Mouse (Mus musculus): ENCODE measurements around the gene Garnl3. TPM values are rescaled to one million over a fixed set of nuclear protein-coding genes. Genes with fewer than 3 reads are reported as not detected.
A peak's percentile ranks its signal among the peaks of the same experiment; 100 is the strongest.

The Garnl3 gene
- total RNA-seq (2014; rRNA removed; ENCODE audit: low replicate concordance) (4.0 and 6.3 TPM in 2 replicates), polyA plus RNA-seq (2015; fragmentation: Nextera tagmentation; extraction: Ambion mirVana) (6.1 TPM in 2 replicates)

- Histone ChIP-seq H3K27ac (ENCODE audit: low read depth) (peak within 1 kb of the TSS; percentile 63), H3K9ac (replicated peaks; ENCODE audit: low read depth, low read length) (peak within 1 kb of the TSS; percentile 49; the same call in 1 of the 2 replicates), H3K4me3 (ENCODE audit: low read depth, low read length) (peak within 1 kb of the TSS; percentile 58), H3K4me2 (ENCODE audit: low read depth, low read length) (peak within 1 kb of the TSS; percentile 84), H3K4me1 (ENCODE audit: control insufficient read depth, insufficient read depth) (peaks cover 14% of the 10 kb centered on the region), H3K27me3 (ENCODE audit: control insufficient read depth, insufficient read depth, low read length) (0 out of 2 replicates have a peak, but pooled peaks cover 6% of the 10 kb centered on the region), H3K9me3 (replicated peaks; ENCODE audit: control insufficient read depth, low read length) (no peaks in the 10 kb centered on the region), H3K36me3 (replicated peaks; ENCODE audit: control insufficient read depth, insufficient read depth, low read length) (no peaks in the 10 kb centered on the region)
- DNase-seq (ENCODE audit: low spot score) = peak; percentile 62
- TF ChIP-seq CTCF (IDR thresholded peaks at IDR 0.05; ENCODE audit: low read depth) (peak; percentile 74), EP300 (IDR thresholded peaks at IDR 0.05; ENCODE audit: low read depth) (no peak)
- under 1% methylated on average over 22 of the region's 22 CpGs for WGBS
- ATAC-seq (ENCODE audit: insufficient read depth, low read depth) = peak; percentile 2
Measured at GRCm38 (mm10) chr2:33131500-33132092, at the start of gene Garnl3. Garnl3 (minus strand) TSS chr2:33131654.

GRCm38 (mm10) chr2:33179930-33180630 lies 48.6 kb upstream of the Garnl3 start:
- TF ChIP-seq EP300 (IDR thresholded peaks at IDR 0.05; ENCODE audit: low read depth) = no peak
- TF ChIP-seq CTCF (IDR thresholded peaks at IDR 0.05; ENCODE audit: low read depth) = no peak
- H3K9ac ChIP-seq (replicated peaks; ENCODE audit: low read depth, low read length) = no peak overlapping the region
- no peaks in the 10 kb centered on the region for H3K36me3 ChIP-seq (replicated peaks; ENCODE audit: control insufficient read depth, insufficient read depth, low read length)
- no peak for ATAC-seq (ENCODE audit: insufficient read depth, low read depth)
- H3K4me2 ChIP-seq (ENCODE audit: low read depth, low read length) = no peak overlapping the region
- WGBS = 69% methylated on average over 16 of the region's 16 CpGs
- H3K27me3 ChIP-seq (ENCODE audit: control insufficient read depth, insufficient read depth, low read length) = no peaks in the 10 kb centered on the region
- H3K27ac ChIP-seq (ENCODE audit: low read depth) = 0 out of 2 replicates have a peak overlapping the region, but pooled peaks have one; percentile 39
- peaks cover 27% of the 10 kb centered on the region for H3K4me1 ChIP-seq (ENCODE audit: control insufficient read depth, insufficient read depth)
- H3K9me3 ChIP-seq (replicated peaks; ENCODE audit: control insufficient read depth, low read length) = no peaks in the 10 kb centered on the region
- no peak overlapping the region for H3K4me3 ChIP-seq (ENCODE audit: low read depth, low read length)
- no peak for DNase-seq (ENCODE audit: low spot score)

DNA sequence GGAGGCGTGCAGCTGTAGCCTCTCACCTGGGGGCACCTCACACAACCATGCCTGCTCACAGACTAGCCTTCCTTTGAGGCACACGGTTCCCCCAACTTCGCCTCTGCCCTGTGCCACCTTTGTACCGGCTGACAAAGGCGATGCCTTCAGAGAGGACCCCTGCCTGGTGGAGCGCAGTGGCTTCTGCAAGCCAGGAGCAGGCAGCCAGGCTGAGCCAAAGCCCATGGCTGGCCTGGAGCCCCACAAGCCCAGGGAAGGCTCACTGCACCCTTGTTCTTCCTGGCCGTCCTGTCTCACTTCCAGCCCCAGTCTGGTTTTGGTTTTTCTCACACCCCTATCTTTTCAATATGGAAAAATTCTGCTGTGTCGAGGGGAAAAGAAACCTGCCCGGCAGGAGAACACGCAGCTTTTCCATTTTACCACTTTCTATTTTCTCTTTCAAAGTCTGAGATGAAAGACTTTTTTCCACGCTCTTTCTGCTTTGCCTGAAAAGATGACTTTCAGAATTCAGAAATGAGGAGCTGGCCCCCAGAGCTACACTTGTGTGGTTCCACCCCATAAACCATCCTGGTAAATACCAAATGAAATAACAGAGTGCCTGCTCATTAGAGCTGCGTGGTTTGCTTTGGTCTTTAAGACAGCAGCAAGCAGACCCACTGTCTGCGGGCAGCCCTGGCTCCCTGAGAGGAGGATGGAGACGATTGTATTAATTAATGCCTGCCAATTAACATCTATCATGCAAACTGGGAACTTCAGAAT lies 47.9 kb upstream of the Garnl3 start:
- H3K4me1 ChIP-seq (ENCODE audit: control insufficient read depth, insufficient read depth) = peaks cover 27% of the 10 kb centered on the region
- no peak for DNase-seq (ENCODE audit: low spot score)
- H3K36me3 ChIP-seq (replicated peaks; ENCODE audit: control insufficient read depth, insufficient read depth, low read length) = no peaks in the 10 kb centered on the region
- 82% methylated on average over 14 of the region's 14 CpGs for WGBS
- TF ChIP-seq EP300 (IDR thresholded peaks at IDR 0.05; ENCODE audit: low read depth) (no peak), CTCF (IDR thresholded peaks at IDR 0.05; ENCODE audit: low read depth) (no peak)
- no peaks in the 10 kb centered on the region for H3K27me3 ChIP-seq (ENCODE audit: control insufficient read depth, insufficient read depth, low read length)
- no peak overlapping the region for H3K4me2 ChIP-seq (ENCODE audit: low read depth, low read length)
- ATAC-seq (ENCODE audit: insufficient read depth, low read depth) = no peak
- H3K9me3 ChIP-seq (replicated peaks; ENCODE audit: control insufficient read depth, low read length) = no peaks in the 10 kb centered on the region
- H3K9ac ChIP-seq (replicated peaks; ENCODE audit: low read depth, low read length) = no peak overlapping the region
- no peak overlapping the region for H3K4me3 ChIP-seq (ENCODE audit: low read depth, low read length)
- H3K27ac ChIP-seq (ENCODE audit: low read depth) = 0 out of 2 replicates have a peak overlapping the region, but pooled peaks have one; percentile 39

- no peaks in the 10 kb centered on the region for H3K9me3 ChIP-seq (replicated peaks; ENCODE audit: control insufficient read depth, low read length)
- no peak for ATAC-seq (ENCODE audit: insufficient read depth, low read depth)
Measured at GRCm38 (mm10) chr2:33178243-33178932, 46.9 kb upstream of the Garnl3 start.

More at GRCm38 (mm10) chr2:33178243-33178932, 46.9 kb upstream of the Garnl3 start:
- H3K27me3 ChIP-seq (ENCODE audit: control insufficient read depth, insufficient read depth, low read length) = no peaks in the 10 kb centered on the region
- peak overlapping the region; percentile 12; the same call in 1 of the 2 replicates for H3K9ac ChIP-seq (replicated peaks; ENCODE audit: low read depth, low read length)
- TF ChIP-seq EP300 (IDR thresholded peaks at IDR 0.05; ENCODE audit: low read depth) = no peak
- TF ChIP-seq CTCF (IDR thresholded peaks at IDR 0.05; ENCODE audit: low read depth) = no peak
- H3K36me3 ChIP-seq (replicated peaks; ENCODE audit: control insufficient read depth, insufficient read depth, low read length) = no peaks in the 10 kb centered on the region
- peak overlapping the region; percentile 79 for H3K27ac ChIP-seq (ENCODE audit: low read depth)
- no peak overlapping the region for H3K4me3 ChIP-seq (ENCODE audit: low read depth, low read length)
- WGBS = 56% methylated on average over 11 of the region's 11 CpGs
- H3K4me1 ChIP-seq (ENCODE audit: control insufficient read depth, insufficient read depth) = peaks cover 34% of the 10 kb centered on the region
- no peak for DNase-seq (ENCODE audit: low spot score)
- H3K4me2 ChIP-seq (ENCODE audit: low read depth, low read length) = no peak overlapping the region
